In the genomic region with DNA sequence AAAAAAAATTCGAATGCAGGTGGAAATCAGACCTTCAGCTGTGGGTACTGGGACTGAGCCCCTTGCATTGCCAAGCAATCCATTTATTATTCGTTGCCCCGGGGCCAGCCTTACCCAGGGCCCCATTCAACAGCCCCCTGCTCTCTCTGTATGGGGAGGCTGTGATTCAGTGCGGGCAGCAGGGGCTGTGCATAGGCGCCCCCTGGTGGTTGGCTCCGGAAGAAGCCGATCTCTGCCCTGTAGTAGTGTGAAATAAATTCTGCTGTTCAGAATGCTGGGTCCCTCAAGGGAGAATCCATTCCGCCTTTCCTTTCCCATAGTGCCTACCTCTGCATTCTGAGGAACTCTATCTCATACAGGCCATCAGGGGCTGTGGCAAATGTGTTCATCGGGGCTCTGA, we compare ENCODE assay signal across 8 mouse cellular contexts. TPM values are rescaled to one million over a fixed set of nuclear protein-coding genes. Genes with fewer than 3 reads are reported as not detected.
DNase-seq lines count a peak whose midpoint lies in the region; ATAC-seq and TF ChIP-seq lines count a peak whose summit lies in the region.

No protein-coding gene starts in this region.

- dilution Hi-C loops in CH12.LX (cut with MboI; ENCODE audit: extremely low pct_ligation_motif_present, extremely low pct_unique_long_range_greater_than_20kb, low sequenced_read_pairs) = no loop called here

- peak; percentile 86 for TF ChIP-seq RAD21 in CH12.LX (IDR thresholded peaks at IDR 0.05; ENCODE audit: low read depth, low read length)

- H3K9me3 ChIP-seq in CH12.LX (replicated peaks; ENCODE audit: low read length) = no peaks in the 10 kb centered on the region
- no peaks in the 10 kb centered on the region for H3K9me3 ChIP-seq in embryonic facial prominence, embryonic 15.5 days (replicated peaks)
- no peaks in the 10 kb centered on the region for H3K9me3 ChIP-seq in heart, embryonic 15.5 days (replicated peaks)

- TF ChIP-seq POLR2A in CH12.LX (IDR thresholded peaks at IDR 0.05; ENCODE audit: low read depth, low read length) = no peak

- H3K79me2 ChIP-seq in CH12.LX (replicated peaks; ENCODE audit: control insufficient read depth, extremely low read depth, insufficient read depth, poor library complexity, severe bottlenecking) = no peaks in the 10 kb centered on the region

- H3K27ac ChIP-seq in CH12.LX (ENCODE audit: insufficient read depth, low read depth) = no peak overlapping the region
- no peak overlapping the region for H3K27ac ChIP-seq in embryonic facial prominence, embryonic 15.5 days (replicated peaks)
- no peak overlapping the region for H3K27ac ChIP-seq in heart, embryonic 15.5 days

- DNase-seq in CH12.LX (ENCODE audit: extremely low read depth) = peak; percentile 82
- DNase-seq in adrenal gland, postnatal 4 days (ENCODE audit: low spot score in 2 of 2) = peak; percentile 63 to 76
- DNase-seq in kidney, postnatal 4 days = peak; percentile 88 to 89
- DNase-seq in lung, adult 18-20 months = peak; percentile 69 to 75
- DNase-seq in retina, postnatal 1 day = peak; percentile 77
- DNase-seq in thymus, postnatal 4 days = peak; percentile 95

- H3K4me1 ChIP-seq in CH12.LX (ENCODE audit: control insufficient read depth in 1 of 2, insufficient read depth in 2 of 2) = peaks cover 32 to 86% of the 10 kb centered on the region in 2 experiments
- H3K4me1 ChIP-seq in embryonic facial prominence, embryonic 15.5 days = no peaks in the 10 kb centered on the region
- peaks cover 11% of the 10 kb centered on the region; the same call in 1 of the 2 replicates for H3K4me1 ChIP-seq in heart, embryonic 15.5 days (replicated peaks)

- TF ChIP-seq CTCF in CH12.LX (conservative IDR thresholded peaks at IDR 0.05 in 1 of 2, IDR thresholded peaks at IDR 0.05 in 1 of 2; ENCODE audit: low read depth in 2 of 2, low read length in 2 of 2) = peak; percentile 92 to 96

- no peak for TF ChIP-seq EP300 in CH12.LX (IDR thresholded peaks at IDR 0.05; ENCODE audit: low read length)

- 14% methylated on average over 9 of the region's 9 CpGs for WGBS in embryonic facial prominence, embryonic 15.5 days
- WGBS in heart, embryonic 15.5 days = 11% methylated on average over 9 of the region's 9 CpGs

- no peak overlapping the region for H3K4me2 ChIP-seq in CH12.LX (ENCODE audit: insufficient read depth, low read depth, poor library complexity, severe bottlenecking)
- no peak overlapping the region for H3K4me2 ChIP-seq in embryonic facial prominence, embryonic 15.5 days (replicated peaks)
- H3K4me2 ChIP-seq in heart, embryonic 15.5 days = no peak overlapping the region

- 0 out of 2 replicates have a peak, but pooled peaks have one; percentile 29 for ATAC-seq in embryonic facial prominence, embryonic 15.5 days (ENCODE audit: insufficient number of reproducible peaks, low FRiP score, low TSS enrichment, low read depth)
- peak; percentile 61; the same call in 1 of the 2 replicates for ATAC-seq in heart, embryonic 15.5 days (replicated peaks; ENCODE audit: insufficient number of reproducible peaks, insufficient read depth, low FRiP score, low read depth)

- in situ Hi-C loops in CH12.LX (cut with MboI; ENCODE audit: low pct_ligation_motif_present, low pct_unique_long_range_greater_than_20kb, low sequenced_read_pairs) = loop anchor here (5.0 kb wide), 2 partner anchors 35 to 45 kb away; no protein-coding TSS in a partner anchor

- H3K27me3 ChIP-seq in CH12.LX (replicated peaks) = no peaks in the 10 kb centered on the region
- no peaks in the 10 kb centered on the region for H3K27me3 ChIP-seq in embryonic facial prominence, embryonic 15.5 days
- H3K27me3 ChIP-seq in heart, embryonic 15.5 days = no peaks in the 10 kb centered on the region

- H3K36me3 ChIP-seq in CH12.LX (replicated peaks in 1 of 2; ENCODE audit: control insufficient read depth in 1 of 2, insufficient read depth in 1 of 2, low read length in 1 of 2) = no peaks in the 10 kb centered on the region
- H3K36me3 ChIP-seq in embryonic facial prominence, embryonic 15.5 days = no peaks in the 10 kb centered on the region
- no peaks in the 10 kb centered on the region for H3K36me3 ChIP-seq in heart, embryonic 15.5 days

- H3K9ac ChIP-seq in CH12.LX (ENCODE audit: insufficient read depth, low read depth) = no peak overlapping the region
- H3K9ac ChIP-seq in embryonic facial prominence, embryonic 15.5 days = no peak overlapping the region
- no peak overlapping the region for H3K9ac ChIP-seq in heart, embryonic 15.5 days

- no peak overlapping the region for H3K4me3 ChIP-seq in CH12.LX (replicated peaks in 1 of 3; ENCODE audit: low read depth in 2 of 3, low read length in 2 of 3, poor library complexity in 1 of 3)
- no peak overlapping the region for H3K4me3 ChIP-seq in embryonic facial prominence, embryonic 15.5 days (replicated peaks)
- no peak overlapping the region for H3K4me3 ChIP-seq in heart, embryonic 15.5 days

TF ChIP-seq in CH12.LX, 34 proteins besides CTCF, POLR2A, EP300 and RAD21:
- 0 out of 2 replicates have a peak, but pooled peaks have one; percentile 74 for TF ChIP-seq MAZ (IDR thresholded peaks at IDR 0.05; ENCODE audit: low read depth, low read length)
- no peak for TF ChIP-seq ELF1 (IDR thresholded peaks at IDR 0.05; ENCODE audit: low read depth, low read length)
- no peak for TF ChIP-seq CHD2 (IDR thresholded peaks at IDR 0.05; ENCODE audit: low read length)
- TF ChIP-seq ZC3H11A (IDR thresholded peaks at IDR 0.05; ENCODE audit: low read depth, low read length) = peak; percentile 79
- peak; percentile 55; the same call in 1 of the 2 replicates for TF ChIP-seq IRF4 (IDR thresholded peaks at IDR 0.05; ENCODE audit: low read depth, low read length)
- no peak for TF ChIP-seq ETS1 (conservative IDR thresholded peaks at IDR 0.05; ENCODE audit: low read depth, low read length)
- peak; percentile 96 for TF ChIP-seq SMC3 (IDR thresholded peaks at IDR 0.05; ENCODE audit: low read depth, low read length)
- 0 out of 2 replicates have a peak, but pooled peaks have one; percentile 48 for TF ChIP-seq NELFE (IDR thresholded peaks at IDR 0.05; ENCODE audit: low read depth, low read length)
- 0 out of 2 replicates have a peak, but pooled peaks have one; percentile 23 for TF ChIP-seq MEF2A (IDR thresholded peaks at IDR 0.05; ENCODE audit: borderline replicate concordance, low read depth, low read length)
- no peak for TF ChIP-seq JUN (IDR thresholded peaks at IDR 0.05; ENCODE audit: insufficient read depth, low read depth, low read length)

RNA-seq across cellular contexts. Expression of gene Tcf7, which starts 14.5 kb away (rescaled TPM):
- total RNA-seq in CH12.LX (2012; rRNA removed) (0.46 and 0.55 TPM in 2 replicates), CH12.LX (2014; rRNA removed) (0.77 and 0.85 TPM in 2 replicates)
- polyA plus RNA-seq in CH12.LX (2012; ENCODE audit: insufficient read length, low read depth) = 4.4 and 5.5 TPM in 2 replicates
- total RNA-seq in adrenal gland, postnatal 4 days (2021) = 10 to 100 TPM; 66.8 to 71.8 TPM
- 21.5 and 22.6 TPM in 2 replicates for polyA plus RNA-seq in embryonic facial prominence, embryonic 15.5 days (2015; fragmentation: Nextera tagmentation; extraction: Ambion mirVana)
- 5.0 and 36.0 TPM in 2 replicates for polyA plus RNA-seq in heart, embryonic 15.5 days (2015; fragmentation: Nextera tagmentation; extraction: Ambion mirVana)
